Mouse (Mus musculus) megakaryocyte, embryonic 14.5 days (primary cell): ENCODE measurements at regions not wholly inside any gene's neighbourhood (a gene's known extent, or its start where the extent isn't known, plus 50 kb on each side); places are given as distances from the start of the nearest gene placed in this dataset.

Experiments used
- H3K27me3 ChIP-seq: replicated peaks from 2 replicates; pipeline ENCODE3; 2012; ENCODE audit warnings: inconsistent platforms
- H3K36me3 ChIP-seq: replicated peaks from 2 replicates; pipeline ENCODE3; 2012; ENCODE audit warnings: low read length, inconsistent platforms, mixed read lengths
- H3K4me1 ChIP-seq: 2 replicates; pipeline ENCODE4 v1.6.1; 2012; ENCODE audit warnings: inconsistent platforms
- H3K4me3 ChIP-seq: replicated peaks from 2 replicates; pipeline ENCODE3; 2012; ENCODE audit warnings: moderate library complexity, mild to moderate bottlenecking, inconsistent platforms
- H3K9me3 ChIP-seq: 2 replicates; pipeline ENCODE4 v1.6.1; 2012; ENCODE audit warnings: inconsistent platforms
- FLI1 ChIP-seq: IDR thresholded peaks from 2 replicates; pipeline ENCODE4 v1.6.1; 2012; ENCODE audit warnings: low read length, inconsistent platforms, mixed read lengths
- GATA1 ChIP-seq: IDR thresholded peaks from 3 replicates; pipeline ENCODE4 v1.6.1; 2012; ENCODE audit warnings: mixed read lengths, low read length, inconsistent platforms, borderline replicate concordance

- no peaks in the 10 kb centered on the region for H3K9me3 ChIP-seq
- H3K27me3 ChIP-seq: peaks cover 20% of the 10 kb centered on the region
- no peak overlapping the region for H3K4me3 ChIP-seq
- no peak for TF ChIP-seq GATA1
- TF ChIP-seq FLI1: no peak
- no peaks in the 10 kb centered on the region for H3K4me1 ChIP-seq
- no peaks in the 10 kb centered on the region for H3K36me3 ChIP-seq
Observed at GRCm38 (mm10) chr9:41580611-41581041, 419.1 kb upstream of the Ubash3b start.

GRCm38 (mm10) chr9:41580067-41580466 is 418.6 kb upstream of the Ubash3b start:
- Histone ChIP-seq H3K4me1 (no peaks in the 10 kb centered on the region), H3K36me3 (no peaks in the 10 kb centered on the region), H3K27me3 (peaks cover 20% of the 10 kb centered on the region), H3K9me3 (no peaks in the 10 kb centered on the region), H3K4me3 (no peak overlapping the region)
- TF ChIP-seq GATA1 (no peak), FLI1 (no peak)

GRCm38 (mm10) chr9:41579107-41580014 is 417.9 kb upstream of the Ubash3b start:
- H3K36me3 ChIP-seq: no peaks in the 10 kb centered on the region
- peaks cover 20% of the 10 kb centered on the region for H3K27me3 ChIP-seq
- H3K9me3 ChIP-seq: no peaks in the 10 kb centered on the region
- H3K4me1 ChIP-seq: no peaks in the 10 kb centered on the region
- TF ChIP-seq FLI1 (no peak), GATA1 (no peak)
- H3K4me3 ChIP-seq: no peak overlapping the region

GRCm38 (mm10) chr9:41578221-41579106 is 417.0 kb upstream of the Ubash3b start:
- no peaks in the 10 kb centered on the region for H3K9me3 ChIP-seq

GRCm38 (mm10) chr9:41577760-41578159 is 416.3 kb upstream of the Ubash3b start:
- Histone ChIP-seq H3K36me3 (no peaks in the 10 kb centered on the region), H3K4me3 (no peak overlapping the region), H3K9me3 (no peaks in the 10 kb centered on the region), H3K4me1 (no peaks in the 10 kb centered on the region), H3K27me3 (peaks cover 20% of the 10 kb centered on the region)
- TF ChIP-seq GATA1 (no peak), FLI1 (no peak)

More at GRCm38 (mm10) chr9:41578221-41579106, 417.0 kb upstream of the Ubash3b start:
- TF ChIP-seq FLI1 (no peak), GATA1 (no peak)
- Histone ChIP-seq H3K27me3 (peaks cover 20% of the 10 kb centered on the region), H3K4me3 (no peak overlapping the region), H3K36me3 (no peaks in the 10 kb centered on the region), H3K4me1 (no peaks in the 10 kb centered on the region)

- TF ChIP-seq GATA1: no peak
- no peak for TF ChIP-seq FLI1
- Histone ChIP-seq H3K27me3 (peaks cover 9% of the 10 kb centered on the region), H3K9me3 (no peaks in the 10 kb centered on the region), H3K4me1 (no peaks in the 10 kb centered on the region), H3K4me3 (no peak overlapping the region), H3K36me3 (no peaks in the 10 kb centered on the region)
Observed at GRCm38 (mm10) chr9:41575826-41576225, 414.3 kb upstream of the Ubash3b start.

- Histone ChIP-seq H3K9me3 (no peaks in the 10 kb centered on the region), H3K4me1 (no peaks in the 10 kb centered on the region), H3K4me3 (no peak overlapping the region), H3K36me3 (no peaks in the 10 kb centered on the region), H3K27me3 (no peaks in the 10 kb centered on the region)
- TF ChIP-seq GATA1: no peak
- no peak for TF ChIP-seq FLI1
Observed at GRCm38 (mm10) chr9:41570262-41570661, 408.8 kb upstream of the Ubash3b start.

GRCm38 (mm10) chr9:41566496-41566895 is 405.0 kb upstream of the Ubash3b start:
- Histone ChIP-seq H3K27me3 (no peaks in the 10 kb centered on the region), H3K36me3 (no peaks in the 10 kb centered on the region), H3K4me1 (no peaks in the 10 kb centered on the region), H3K9me3 (no peaks in the 10 kb centered on the region), H3K4me3 (no peak overlapping the region)
- TF ChIP-seq FLI1 (no peak), GATA1 (no peak)

- no peaks in the 10 kb centered on the region for H3K4me1 ChIP-seq
- H3K9me3 ChIP-seq: no peaks in the 10 kb centered on the region
- TF ChIP-seq FLI1 (no peak), GATA1 (no peak)
- no peak overlapping the region for H3K4me3 ChIP-seq
- no peaks in the 10 kb centered on the region for H3K36me3 ChIP-seq
- no peaks in the 10 kb centered on the region for H3K27me3 ChIP-seq
Observed at GRCm38 (mm10) chr9:41565784-41566183, 404.3 kb upstream of the Ubash3b start.
